Mouse (Mus musculus) liver, embryonic 14.5 days (tissue): Measurements from ENCODE around the gene Gdpd5. TPM values are rescaled to one million over a fixed set of nuclear protein-coding genes. Genes with fewer than 3 reads are reported as not detected.
A peak's percentile ranks its signal among the peaks of the same experiment; 100 is the strongest.

Experiments
- ATAC-seq: fragments of 200-750 bp; cut with Nextera tagmentation; 2 replicates; pipeline ENCODE4 v1.8.0; 2017; ENCODE audit warnings: moderate number of reproducible peaks, mild to moderate bottlenecking, moderate library complexity; ENCODE audit not compliant: insufficient read depth
- DNase-seq, 3 experiments: peaks; one replicate each; pipeline ENCODE4 v3.0.0-alpha.2; 2012 to 2013; ENCODE audit warnings: low read depth in 3 of 3, low spot score in 3 of 3
- H3K27ac ChIP-seq: fragments of 300-500 bp; sonication (generic); 2 replicates; pipeline ENCODE4 v1.5.1; 2014; ENCODE audit warnings: moderate library complexity, mild to moderate bottlenecking, control low read depth, inconsistent platforms
- H3K27me3 ChIP-seq: fragments of 300-500 bp; sonication (generic); 2 replicates; pipeline ENCODE4 v1.6.1; 2014; ENCODE audit warnings: mild to moderate bottlenecking, low read length, moderate library complexity; ENCODE audit not compliant: control insufficient read depth, insufficient read depth
- H3K36me3 ChIP-seq: fragments of 300-500 bp; sonication (generic); replicated peaks from 2 replicates; pipeline ENCODE4 v1.6.1; 2014; ENCODE audit warnings: low read depth; ENCODE audit not compliant: control insufficient read depth, insufficient read depth
- H3K4me1 ChIP-seq, 2 experiments: fragments of 200-500 bp in 1 of 2; fragments of 300-500 bp in 1 of 2; sonication (generic) in 1 of 2; replicated peaks; 2 replicates each; pipeline ENCODE4 v1.6.1; 2012 to 2014; ENCODE audit warnings: antibody characterized with exemption in 1 of 2, inconsistent platforms in 1 of 2, low read length in 1 of 2; ENCODE audit not compliant: control insufficient read depth in 2 of 2, insufficient read depth in 2 of 2
- H3K4me2 ChIP-seq: fragments of 300-500 bp; sonication (generic); 2 replicates; pipeline ENCODE4 v1.6.1; 2014; ENCODE audit warnings: low read depth, mild to moderate bottlenecking, control low read depth, moderate library complexity
- H3K4me3 ChIP-seq, 2 experiments: fragments of 200-500 bp in 1 of 2; fragments of 300-500 bp in 1 of 2; sonication (generic) in 1 of 2; 2 replicates each; pipeline ENCODE4 v1.5.1; 2012 to 2014; ENCODE audit warnings: low read depth in 2 of 2, low read length in 2 of 2, mild to moderate bottlenecking in 2 of 2, control low read depth in 1 of 2, inconsistent platforms in 1 of 2, moderate library complexity in 1 of 2; ENCODE audit not compliant: insufficient read depth in 1 of 2
- H3K9ac ChIP-seq: fragments of 300-500 bp; sonication (generic); replicated peaks from 2 replicates; pipeline ENCODE4 v1.6.1; 2014; ENCODE audit warnings: mild to moderate bottlenecking, control low read depth, moderate library complexity
- H3K9me3 ChIP-seq: fragments of 300-500 bp; sonication (generic); 2 replicates; pipeline ENCODE4 v1.6.1; 2016; ENCODE audit warnings: low read length, mixed read lengths; ENCODE audit not compliant: control insufficient read depth
- CTCF ChIP-seq: IDR thresholded peaks from 2 replicates; pipeline ENCODE4 v1.5.1; 2016; ENCODE audit warnings: antibody characterized with exemption, low read depth, control low read depth
- EP300 ChIP-seq: IDR thresholded peaks from 2 replicates; pipeline ENCODE4 v1.6.1; 2016; ENCODE audit warnings: antibody characterized with exemption, low read depth
- WGBS: fragments of 180-500 bp; shearing (Covaris S2); extraction: QIAGEN DNeasy Blood & Tissue Kit; methylation state at CpG from one replicate; pipeline ENCODE4 v1.1.7; 2014; ENCODE audit not compliant: insufficient replicate concordance; 5-methylcytosine and 5-hydroxymethylcytosine counted together
- polyA plus RNA-seq, 2 experiments: library from polyadenylated mRNA; depleted of rRNA in 1 of 2; stranded (reverse) in 1 of 2; unstranded in 1 of 2; fragments of >200 nt; fragmentation: Nextera tagmentation in 1 of 2; extraction: Ambion mirVana in 1 of 2; gene quantifications; 2 replicates each; pipeline versions ENCODE4 v1.2.1 to v1.2.3; 2012 to 2014

Gene Gdpd5
- polyA plus RNA-seq, 2 experiments, result 0.81 to 0.85 TPM

- no peak for TF ChIP-seq EP300
- peak; percentile 81 for TF ChIP-seq CTCF
- no peaks in the 10 kb centered on the region for H3K36me3 ChIP-seq
- H3K4me1 ChIP-seq, result peaks cover 1 to 3% of the 10 kb centered on the region in 2 experiments; a peak in 3 of 4 replicates
- H3K27me3 ChIP-seq, result no peaks in the 10 kb centered on the region
- H3K9ac ChIP-seq, result no peak overlapping the region
- DNase-seq (no peak), ATAC-seq (no peak)
- H3K9me3 ChIP-seq, result no peaks in the 10 kb centered on the region
- 5% methylated on average over 4 of the region's 4 CpGs for WGBS
- H3K4me2 ChIP-seq, result no peak overlapping the region
- no peak overlapping the region for H3K4me3 ChIP-seq
- H3K27ac ChIP-seq, result no peak overlapping the region
Measured at GRCm38 (mm10) chr7:99375455-99375854, 5.8 kb upstream of the Gdpd5 start.

DNA sequence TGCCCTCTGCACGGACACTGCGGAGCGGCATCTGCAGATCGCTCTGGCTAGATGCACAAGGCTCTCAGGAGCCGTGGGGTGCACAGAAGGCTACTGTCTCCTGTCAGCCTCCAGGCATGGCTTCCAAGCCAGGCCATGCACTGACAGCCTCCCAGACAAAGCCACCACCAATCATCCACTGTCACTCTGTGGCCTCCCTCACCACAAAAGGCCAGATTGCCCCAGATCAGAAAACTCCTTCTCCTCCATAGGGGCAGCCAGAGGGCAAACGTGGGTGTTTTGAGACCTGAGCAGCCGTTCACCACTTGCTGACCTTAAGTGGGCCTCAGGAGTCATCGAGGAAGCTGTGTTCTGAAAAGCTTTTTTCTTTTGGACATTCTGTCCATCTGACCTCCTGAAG, 2.3 kb upstream of the Gdpd5 start:
- H3K36me3 ChIP-seq, result no peaks in the 10 kb centered on the region
- H3K9ac ChIP-seq, result no peak overlapping the region
- TF ChIP-seq CTCF (no peak), EP300 (no peak)
- no peak overlapping the region for H3K4me3 ChIP-seq
- H3K27me3 ChIP-seq, result peaks cover 15% of the 10 kb centered on the region
- no peak for DNase-seq
- no peaks in the 10 kb centered on the region for H3K9me3 ChIP-seq
- no peak overlapping the region for H3K27ac ChIP-seq
- no peak for ATAC-seq
- no peak overlapping the region for H3K4me2 ChIP-seq
- 53% methylated on average over 8 of the region's 8 CpGs for WGBS
- H3K4me1 ChIP-seq, result peaks cover 3 to 5% of the 10 kb centered on the region in 2 experiments

GRCm38 (mm10) chr7:99380491-99381213, 562 bp upstream of the Gdpd5 start:
- ATAC-seq (peak; percentile 59), DNase-seq (no peak)
- no peaks in the 10 kb centered on the region for H3K9me3 ChIP-seq
- peak overlapping the region; percentile 80 for H3K4me2 ChIP-seq
- peak overlapping the region; percentile 46 to 54 for H3K4me3 ChIP-seq
- H3K27me3 ChIP-seq, result peaks cover 15% of the 10 kb centered on the region
- H3K4me1 ChIP-seq, result peaks cover 3 to 5% of the 10 kb centered on the region in 2 experiments
- 1% methylated on average over 24 of the region's 24 CpGs for WGBS
- no peaks in the 10 kb centered on the region for H3K36me3 ChIP-seq
- no peak overlapping the region for H3K27ac ChIP-seq
- H3K9ac ChIP-seq, result peak overlapping the region; percentile 47
- TF ChIP-seq EP300, result no peak
- TF ChIP-seq CTCF, result peak; percentile 38

GRCm38 (mm10) chr7:99382088-99383000, 1.1 kb downstream of the Gdpd5 start:
- no peaks in the 10 kb centered on the region for H3K36me3 ChIP-seq
- no peaks in the 10 kb centered on the region for H3K9me3 ChIP-seq
- no peak for DNase-seq
- no peak for TF ChIP-seq EP300
- no peak for TF ChIP-seq CTCF
- H3K27ac ChIP-seq, result no peak overlapping the region
- H3K4me2 ChIP-seq, result peak overlapping the region; percentile 80
- peaks cover 15% of the 10 kb centered on the region for H3K27me3 ChIP-seq
- no peak overlapping the region for H3K9ac ChIP-seq
- 6% methylated on average over 30 of the region's 30 CpGs for WGBS
- H3K4me3 ChIP-seq, result peak overlapping the region; percentile 20 to 54
- no peak for ATAC-seq
- peaks cover 3 to 5% of the 10 kb centered on the region in 2 experiments for H3K4me1 ChIP-seq

GRCm38 (mm10) chr7:99383246-99383645, 2.0 kb downstream of the Gdpd5 start:
- H3K4me3 ChIP-seq, result no peak overlapping the region
- no peak overlapping the region for H3K9ac ChIP-seq
- WGBS, result 41% methylated on average over 5 of the region's 5 CpGs
- peaks cover 3 to 5% of the 10 kb centered on the region in 2 experiments for H3K4me1 ChIP-seq
- peaks cover 15% of the 10 kb centered on the region for H3K27me3 ChIP-seq
- no peaks in the 10 kb centered on the region for H3K36me3 ChIP-seq
- no peak overlapping the region for H3K27ac ChIP-seq
- no peak for DNase-seq
- no peak overlapping the region; the same call in 1 of the 2 replicates for H3K4me2 ChIP-seq
- ATAC-seq, result no peak
- TF ChIP-seq CTCF, result no peak
- no peak for TF ChIP-seq EP300
- H3K9me3 ChIP-seq, result no peaks in the 10 kb centered on the region
